Mouse (Mus musculus) gastrocnemius, adult 2 months (tissue): ENCODE results near the gene Hmox1. TPM values are rescaled to one million over a fixed set of nuclear protein-coding genes. Genes with fewer than 3 reads are reported as not detected.

Experiments
- DNase-seq: peaks from one replicate; pipeline ENCODE4 v3.0.0; 2022
- H3K27ac ChIP-seq: fragments of 200-600 bp; 2 replicates; pipeline ENCODE4 v1.8.1; 2022; ENCODE audit warnings: mild to moderate bottlenecking
- H3K4me3 ChIP-seq: fragments of 200-600 bp; 2 replicates; pipeline ENCODE4 v1.8.1; 2022; ENCODE audit warnings: mild to moderate bottlenecking, moderate library complexity
- CTCF ChIP-seq: fragments of 200-600 bp; IDR thresholded peaks from 2 replicates; pipeline ENCODE4 v1.8.1; 2022; ENCODE audit warnings: antibody characterized with exemption, mild to moderate bottlenecking, moderate library complexity
- intact Hi-C: fragments of 180-260 bp; cut with DNase I; formaldehyde crosslinking; loops from one replicate; pipeline ENCODE4 v1.15.1; 2025
- total RNA-seq, 2 experiments: library from RNA; stranded (reverse); gene quantifications; 2 replicates each; pipeline ENCODE4 v1.2.3; 2021

Gene Hmox1
- total RNA-seq, 2 experiments from 2014 or later = 5.8 to 7.4 TPM

DNA sequence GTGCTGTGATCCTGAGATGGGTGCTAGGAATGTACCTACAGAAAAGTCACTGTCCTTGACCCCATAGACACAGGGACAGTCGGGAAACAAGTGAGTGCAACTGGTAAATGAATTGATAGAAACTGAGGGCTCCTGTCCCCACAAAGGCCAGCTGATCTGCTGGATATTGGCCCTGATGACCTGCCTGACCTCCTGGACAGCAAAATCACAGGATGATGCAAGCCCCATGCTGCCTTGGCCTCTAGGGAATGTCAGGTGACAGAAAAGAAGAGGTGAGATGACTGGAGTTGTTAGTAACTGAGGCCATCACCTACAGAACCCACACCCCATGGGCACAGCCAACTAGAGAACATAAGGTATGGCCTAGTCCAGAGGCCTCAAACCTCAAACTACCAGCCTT, 15.2 kb upstream of the Hmox1 start:
- no peak for TF ChIP-seq CTCF

DNA sequence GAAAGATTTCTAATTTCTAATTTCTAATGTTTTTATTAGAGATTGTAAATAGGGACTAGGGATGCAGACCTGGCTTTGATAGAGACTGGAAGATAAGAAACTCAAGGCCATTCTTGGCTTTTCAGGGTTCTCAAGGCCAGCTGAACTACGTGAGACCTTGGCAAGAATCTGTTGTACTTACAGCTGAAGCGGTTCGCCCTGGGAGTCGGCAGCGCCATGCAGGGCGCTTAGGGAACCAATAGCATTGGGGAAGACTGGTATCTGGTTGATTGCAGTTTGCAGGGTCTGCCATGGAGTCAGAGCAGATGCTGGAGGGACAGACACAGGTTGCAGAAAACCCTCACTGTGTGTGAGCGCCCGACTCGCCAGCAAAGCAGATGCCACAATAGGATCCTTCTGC, 14.6 kb upstream of the Hmox1 start:
- intact Hi-C loops = no loop called here
- no peak for TF ChIP-seq CTCF
- no peak for DNase-seq
- Histone ChIP-seq H3K4me3 (no peak overlapping the region), H3K27ac (no peak overlapping the region)

More for the DNA sequence above, 15.2 kb upstream of the Hmox1 start:
- DNase-seq = no peak
- no peak overlapping the region for H3K4me3 ChIP-seq
- intact Hi-C loops = no loop called here
- H3K27ac ChIP-seq = no peak overlapping the region

DNA sequence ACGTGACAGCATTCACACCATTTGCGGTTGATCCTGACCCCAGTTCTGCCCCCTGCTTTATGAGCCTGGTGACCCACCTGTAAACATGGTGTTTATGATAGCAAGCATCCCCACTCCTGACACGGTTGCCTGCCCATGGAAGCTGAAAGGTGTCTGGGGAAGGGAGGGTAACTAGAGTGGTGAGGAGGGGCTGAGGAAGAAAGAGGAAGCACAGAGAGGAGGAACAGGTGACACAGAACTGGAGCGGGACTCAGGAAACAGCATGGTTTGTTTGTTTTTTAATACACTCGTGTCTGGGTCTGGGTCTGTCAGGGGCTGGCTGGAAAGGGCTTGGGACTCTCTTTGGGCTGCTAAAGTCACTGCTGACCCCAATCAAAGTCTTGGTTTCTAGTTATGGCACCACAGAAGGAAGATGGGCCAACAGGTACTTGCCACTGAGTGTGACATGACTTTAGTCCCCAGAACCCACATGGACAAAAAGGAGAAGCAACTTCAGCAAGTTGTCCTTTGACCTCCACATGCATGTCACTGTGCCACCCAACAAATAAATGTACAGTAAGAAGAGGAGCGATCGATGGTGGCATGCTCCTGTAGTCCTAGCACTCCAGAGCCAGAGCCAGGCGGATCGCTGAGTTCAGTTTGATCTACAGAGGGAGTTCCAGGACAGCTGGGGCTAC, 11.9 kb upstream of the Hmox1 start:
- DNase-seq = no peak
- Histone ChIP-seq H3K4me3 (no peak overlapping the region), H3K27ac (no peak overlapping the region)
- intact Hi-C loops = no loop called here
- TF ChIP-seq CTCF = no peak

DNA sequence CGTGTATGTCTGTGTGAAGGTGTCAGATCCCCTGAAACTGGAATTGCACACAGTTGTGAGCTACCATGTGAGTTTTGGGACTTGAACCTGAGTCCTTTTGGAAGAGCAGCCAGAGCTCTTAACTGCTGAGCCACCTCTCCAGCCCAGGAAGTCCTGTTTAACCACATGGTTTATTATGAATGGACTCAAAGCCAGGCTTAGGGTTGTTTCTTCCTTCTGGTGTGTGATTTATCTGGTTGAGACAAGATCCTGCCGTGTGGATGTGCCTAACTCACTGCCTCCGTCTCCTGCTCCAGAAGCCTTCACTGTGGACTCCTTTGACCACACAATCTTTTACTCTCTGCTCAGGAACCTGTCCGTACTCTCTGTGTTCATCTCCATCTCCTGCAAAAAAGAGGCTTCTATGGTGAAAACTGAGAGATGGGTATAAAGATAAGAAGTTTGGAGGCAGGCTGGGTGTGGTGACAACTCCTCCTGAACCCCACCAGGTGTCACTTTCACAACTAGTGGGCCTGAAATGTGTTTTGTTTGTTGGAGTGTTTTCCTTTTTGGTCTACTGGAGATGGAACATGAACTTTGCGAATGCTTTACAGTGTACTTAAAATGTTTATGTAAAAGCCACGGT, 11.1 kb upstream of the Hmox1 start:
- intact Hi-C loops = no loop called here
- Histone ChIP-seq H3K4me3 (no peak overlapping the region), H3K27ac (no peak overlapping the region)
- DNase-seq = no peak
- TF ChIP-seq CTCF = no peak

DNA sequence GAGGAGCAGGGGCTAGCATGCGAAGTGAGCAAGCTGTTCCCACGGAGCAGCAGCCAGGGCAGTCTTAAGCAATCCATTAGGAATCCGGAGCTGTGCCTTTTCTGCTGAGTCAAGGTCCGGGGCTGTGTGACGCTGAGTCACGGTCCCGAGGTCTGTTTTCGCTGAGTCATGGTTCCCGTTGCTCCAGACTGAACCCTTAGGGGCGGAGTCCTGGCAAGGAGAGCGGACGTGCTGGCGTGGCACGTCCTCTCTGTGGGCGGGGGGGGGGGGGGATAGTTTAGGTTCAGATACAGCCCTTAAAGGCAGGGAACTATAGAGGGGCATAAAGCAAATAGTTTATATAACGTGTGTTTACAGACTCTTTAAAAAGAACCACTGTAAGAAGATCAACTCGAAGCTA, 9.6 kb upstream of the Hmox1 start:
- Histone ChIP-seq H3K4me3 (peak overlapping the region; percentile 56), H3K27ac (peak overlapping the region; percentile 77)
- TF ChIP-seq CTCF = no peak
- peak; percentile 97 for DNase-seq
- intact Hi-C loops = no loop called here

DNA sequence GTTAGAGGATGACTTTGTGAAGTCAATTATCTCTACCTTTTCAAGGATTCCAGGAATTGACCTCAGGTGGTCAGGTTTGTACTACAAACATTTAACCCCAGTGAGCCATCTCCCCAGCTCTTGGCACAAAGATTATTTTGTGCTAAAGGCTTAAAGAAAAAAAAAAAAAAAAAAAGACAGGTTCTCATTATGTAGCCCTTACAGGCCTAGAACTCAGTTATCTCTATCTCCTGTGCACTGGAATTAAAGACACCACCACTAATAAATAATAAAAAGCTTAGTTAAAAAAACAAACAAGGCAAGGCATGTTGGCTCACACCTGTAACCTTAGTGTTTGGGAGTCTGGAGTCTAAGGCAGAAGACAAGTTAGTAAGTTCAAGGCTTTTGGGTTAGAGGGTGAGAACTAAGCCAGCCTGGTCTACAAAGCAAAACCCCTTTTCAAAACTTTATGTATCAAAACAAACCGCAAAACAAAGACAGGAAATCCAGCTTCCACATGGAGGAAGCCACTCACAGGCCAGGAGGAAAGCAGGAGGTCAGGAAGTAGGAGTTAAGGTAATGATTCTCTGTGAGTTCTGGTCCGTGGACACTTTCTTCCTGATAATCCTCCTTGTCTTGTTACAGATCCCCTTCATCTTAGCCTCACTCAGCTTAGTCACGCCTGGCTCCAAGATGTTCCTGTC, 8.9 kb upstream of the Hmox1 start:
- intact Hi-C loops = no loop called here
- Histone ChIP-seq H3K27ac (peak overlapping the region; percentile 77), H3K4me3 (peak overlapping the region; percentile 9; the same call in 1 of the 2 replicates)
- no peak for DNase-seq
- no peak for TF ChIP-seq CTCF

DNA sequence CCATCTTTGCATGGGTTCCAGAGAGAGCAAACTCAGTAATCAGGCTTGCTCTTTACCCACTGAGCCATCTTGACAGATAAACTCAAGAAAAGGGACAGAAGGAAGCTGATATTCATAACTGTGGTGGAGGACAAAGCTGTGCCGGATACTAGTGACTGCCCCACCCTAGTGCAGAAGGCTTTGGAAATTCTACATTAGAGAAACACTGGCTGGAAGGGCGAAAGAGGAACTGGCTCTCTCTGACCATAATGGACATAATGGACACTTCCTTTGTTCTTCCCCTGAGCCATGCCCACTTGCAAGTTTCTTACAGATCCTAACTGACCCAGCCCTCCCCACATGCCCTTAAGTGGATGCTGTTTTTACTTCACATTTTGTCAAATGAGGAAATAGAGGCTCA, 7.4 kb upstream of the Hmox1 start:
- DNase-seq = no peak
- intact Hi-C loops = no loop called here
- TF ChIP-seq CTCF = no peak
- Histone ChIP-seq H3K27ac (peak overlapping the region; percentile 77), H3K4me3 (no peak overlapping the region)

DNA sequence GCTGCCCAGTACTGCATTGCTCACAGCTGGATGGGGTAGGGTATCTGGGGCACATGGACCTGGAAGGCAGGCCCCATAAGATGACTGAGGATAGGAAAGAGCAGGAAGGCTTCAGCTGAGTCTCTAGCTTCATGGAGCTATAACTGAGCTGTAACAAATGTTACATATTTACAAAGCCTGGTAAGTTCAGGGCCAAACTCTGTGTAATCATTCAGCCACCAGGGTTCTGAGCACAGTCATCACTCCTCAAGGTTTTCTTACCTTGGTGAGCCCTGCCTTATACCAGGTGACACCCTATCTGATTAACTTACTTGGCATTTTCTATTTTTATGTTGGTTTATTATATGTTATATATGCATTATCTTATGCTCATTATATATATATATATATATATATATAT, 6.3 kb upstream of the Hmox1 start:
- no peak for DNase-seq
- intact Hi-C loops = no loop called here
- TF ChIP-seq CTCF = no peak
- Histone ChIP-seq H3K27ac (no peak overlapping the region), H3K4me3 (no peak overlapping the region)

DNA sequence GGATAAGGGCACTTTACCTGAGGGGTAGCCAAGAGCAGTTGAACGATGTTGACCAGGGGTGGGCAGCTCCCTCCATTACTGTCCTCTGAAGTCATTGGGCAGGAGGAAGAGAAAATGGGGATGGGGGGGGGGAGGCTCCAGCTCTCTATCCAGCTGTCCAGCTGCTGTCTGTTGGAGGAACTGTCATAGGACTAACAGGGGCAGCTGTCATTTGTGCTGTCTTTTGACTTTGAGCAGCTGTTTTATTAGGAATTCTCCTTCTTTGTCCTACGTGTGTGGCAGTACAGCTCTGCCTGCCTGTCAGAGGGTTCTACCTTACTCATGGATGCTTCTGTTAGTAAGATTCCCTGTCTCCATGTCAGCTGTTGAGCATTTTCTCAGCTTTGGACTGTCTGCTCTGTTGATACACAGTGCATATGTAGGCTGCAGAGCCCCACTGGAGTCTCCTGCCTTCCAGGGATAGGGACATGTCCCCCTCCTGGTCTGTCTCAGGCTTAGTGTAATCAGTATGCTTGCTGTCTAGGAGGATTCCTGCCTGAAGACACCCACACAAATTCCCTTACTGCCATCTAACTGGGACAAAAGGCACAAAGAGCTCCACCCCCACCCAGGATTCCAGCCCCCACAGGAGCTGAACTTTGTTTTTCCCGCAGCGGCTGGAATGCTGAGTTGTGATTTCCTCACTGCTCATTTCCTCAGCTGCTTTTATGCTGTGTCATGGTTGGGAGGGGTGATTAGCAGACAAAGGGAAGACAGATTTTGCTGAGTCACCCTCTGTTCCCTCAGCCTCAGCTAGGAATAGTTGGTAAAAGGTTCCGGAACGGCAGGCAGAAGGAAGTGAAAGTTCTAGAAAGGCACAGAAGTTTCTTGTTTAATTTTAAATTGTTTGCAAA, 4.2 kb upstream of the Hmox1 start:
- Histone ChIP-seq H3K4me3 (peak overlapping the region; percentile 51), H3K27ac (peak overlapping the region; percentile 82)
- DNase-seq = peak; percentile 70
- intact Hi-C loops = no loop called here
- TF ChIP-seq CTCF = no peak

DNA sequence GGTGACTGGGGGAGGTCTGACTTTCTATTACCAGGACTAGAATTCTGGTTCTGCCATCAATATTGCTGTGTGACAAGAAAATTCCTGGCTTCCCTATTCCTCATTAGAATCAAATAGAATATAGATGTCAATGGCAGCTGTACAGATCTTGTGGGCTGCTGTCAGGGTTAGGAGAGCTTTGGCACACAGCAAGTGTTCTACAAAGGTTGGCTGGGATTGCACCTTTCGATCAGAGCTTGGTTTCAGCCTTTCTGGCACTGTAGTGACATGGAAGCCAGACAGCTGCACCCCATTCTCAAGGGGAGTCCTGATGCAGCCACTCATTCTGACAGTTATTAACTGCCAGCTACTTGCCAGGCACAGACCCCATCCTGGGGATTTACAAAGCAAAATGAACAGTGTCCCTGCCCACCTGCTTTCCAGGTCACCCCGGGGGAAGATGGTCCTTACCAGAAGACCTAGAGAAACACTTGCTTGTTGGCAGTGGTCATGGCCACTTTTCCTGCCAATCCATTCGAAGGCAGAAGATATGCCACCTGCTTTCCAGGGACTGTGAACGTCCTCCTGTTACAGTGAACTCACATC, 2.5 kb upstream of the Hmox1 start:
- no peak overlapping the region for H3K4me3 ChIP-seq
- intact Hi-C loops = loop anchor here (5.0 kb wide), 1 partner anchor 54 kb away; no protein-coding TSS in a partner anchor
- H3K27ac ChIP-seq = no peak overlapping the region
- no peak for TF ChIP-seq CTCF
- DNase-seq = no peak

DNA sequence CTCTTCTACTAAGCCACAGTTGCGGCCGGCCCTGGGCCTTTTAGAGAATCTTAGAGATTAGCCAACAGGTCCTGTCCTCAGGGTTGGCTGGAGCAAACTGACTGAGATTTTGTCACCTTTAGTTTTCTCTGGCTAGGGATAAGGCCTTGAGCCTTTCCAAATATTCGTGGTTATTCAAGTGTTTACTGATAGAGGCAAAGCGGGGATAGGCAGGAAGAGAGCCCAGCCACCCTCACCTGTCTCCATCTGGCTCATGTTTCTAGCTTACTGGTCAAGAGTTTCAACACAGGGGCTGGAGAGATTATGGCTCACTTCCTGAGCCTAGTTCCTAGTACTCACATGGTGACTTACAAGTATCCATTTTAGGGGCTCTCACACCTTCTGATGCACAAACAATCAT, 9.5 kb downstream of the Hmox1 start:
- intact Hi-C loops = no loop called here

DNA sequence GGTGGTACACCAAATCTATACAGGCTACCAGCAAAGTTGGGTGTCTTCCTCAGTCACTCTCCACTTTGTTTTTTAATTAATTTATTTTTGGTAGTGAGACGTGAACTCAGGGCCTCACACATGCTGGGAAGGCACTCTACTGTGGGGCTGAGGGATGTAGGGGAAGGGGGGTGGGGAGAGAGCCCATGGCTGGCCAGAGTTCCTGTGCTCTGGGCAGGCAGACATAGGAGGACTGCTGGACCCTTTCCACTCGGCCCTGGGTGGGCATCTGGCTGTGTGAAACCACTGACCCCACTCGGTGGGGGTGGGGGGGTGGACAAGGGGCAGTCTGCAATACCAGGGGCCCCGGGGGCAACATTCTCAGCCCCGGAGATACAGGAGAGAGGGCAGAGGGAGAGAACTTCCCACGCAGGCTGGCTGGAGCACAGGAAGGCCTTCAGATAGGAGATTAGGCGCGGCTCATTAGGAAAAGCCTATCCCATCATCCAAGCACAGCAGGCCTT, 10.0 kb downstream of the Hmox1 start:
- TF ChIP-seq CTCF = no peak
- intact Hi-C loops = no loop called here
- DNase-seq = no peak
- Histone ChIP-seq H3K27ac (no peak overlapping the region), H3K4me3 (no peak overlapping the region)

More for the DNA sequence above, 9.5 kb downstream of the Hmox1 start:
- DNase-seq = no peak
- no peak for TF ChIP-seq CTCF
- H3K27ac ChIP-seq = no peak overlapping the region
- H3K4me3 ChIP-seq = no peak overlapping the region
